Mouse (Mus musculus) heart, postnatal 14 days (tissue): Measurements from ENCODE around the gene Gm20388. TPM values are rescaled to one million over a fixed set of nuclear protein-coding genes. Genes with fewer than 3 reads are reported as not detected.

ENCODE experiments used
- DNase-seq, 2 experiments: peaks; one replicate each; pipeline ENCODE4 v3.0.0; 2021 to 2022
- intact Hi-C: fragments of 180-260 bp; cut with DNase I; formaldehyde crosslinking; loops from one replicate; pipeline ENCODE4 v1.15.1; 2025
- total RNA-seq, 2 experiments: library from RNA; stranded (reverse); gene quantifications; 2 replicates each; pipeline ENCODE4 v1.2.3; 2021

The Gm20388 gene
- total RNA-seq, 2 experiments from 2014 or later: 0.24 TPM; not detected in 1

- no peak for DNase-seq
- intact Hi-C loops: no loop called here
Measured at GRCm38 (mm10) chr8:122169446-122169845, 2258.8 kb downstream of the Gm20388 start.

- no peak for DNase-seq
- intact Hi-C loops: no loop called here
Measured at GRCm38 (mm10) chr8:122171823-122172222, 2261.2 kb downstream of the Gm20388 start.

- no peak for DNase-seq
- intact Hi-C loops: no loop called here
Measured at GRCm38 (mm10) chr8:122174133-122174930, 2263.7 kb downstream of the Gm20388 start.

- intact Hi-C loops: no loop called here
- DNase-seq: no peak
Measured at GRCm38 (mm10) chr8:122178392-122178890, 2267.8 kb downstream of the Gm20388 start.

GRCm38 (mm10) chr8:122179354-122179753 lies 2268.7 kb downstream of the Gm20388 start:
- intact Hi-C loops: no loop called here
- no peak for DNase-seq

GRCm38 (mm10) chr8:122180116-122180515 lies 2269.5 kb downstream of the Gm20388 start:
- no peak for DNase-seq
- intact Hi-C loops: loop anchor here (5.0 kb wide), 1 partner anchor 47 kb away; no protein-coding TSS in a partner anchor

GRCm38 (mm10) chr8:122181414-122181813 lies 2270.8 kb downstream of the Gm20388 start:
- peak in 1 of 2 experiments; percentile 12 for DNase-seq
- intact Hi-C loops: loop anchor here (5.0 kb wide), 1 partner anchor 46 kb away; no protein-coding TSS in a partner anchor

GRCm38 (mm10) chr8:122181991-122182390 lies 2271.3 kb downstream of the Gm20388 start:
- intact Hi-C loops: loop anchor here (5.0 kb wide), 1 partner anchor 45 kb away; no protein-coding TSS in a partner anchor
- DNase-seq: peak; percentile 45 to 48

GRCm38 (mm10) chr8:122186363-122186974 lies 2275.8 kb downstream of the Gm20388 start:
- intact Hi-C loops: no loop called here
- DNase-seq: no peak

- intact Hi-C loops: no loop called here
- no peak for DNase-seq
Measured at GRCm38 (mm10) chr8:122187271-122187670, 2276.6 kb downstream of the Gm20388 start.

- peak; percentile 38 to 51 for DNase-seq
- intact Hi-C loops: no loop called here
Measured at GRCm38 (mm10) chr8:122190349-122191053, 2279.9 kb downstream of the Gm20388 start.

GRCm38 (mm10) chr8:122191054-122191376 lies 2280.4 kb downstream of the Gm20388 start:
- DNase-seq: peak in 1 of 2 experiments; percentile 32

GRCm38 (mm10) chr8:122192771-122193170 lies 2282.1 kb downstream of the Gm20388 start:
- intact Hi-C loops: no loop called here
- no peak for DNase-seq

More at GRCm38 (mm10) chr8:122191054-122191376, 2280.4 kb downstream of the Gm20388 start:
- intact Hi-C loops: no loop called here

GRCm38 (mm10) chr8:122193521-122193920 lies 2282.9 kb downstream of the Gm20388 start:
- intact Hi-C loops: no loop called here
- DNase-seq: no peak

- intact Hi-C loops: no loop called here
- peak; percentile 71 to 79 for DNase-seq
Measured at GRCm38 (mm10) chr8:122194396-122194795, 2283.8 kb downstream of the Gm20388 start.

- intact Hi-C loops: loop anchor here (5.0 kb wide), 1 partner anchor 65 kb away; no protein-coding TSS in a partner anchor
Measured at GRCm38 (mm10) chr8:122197342-122197741, 2286.7 kb downstream of the Gm20388 start.

GRCm38 (mm10) chr8:122198378-122199025 lies 2287.9 kb downstream of the Gm20388 start:
- DNase-seq: peak in 1 of 2 experiments; percentile 49
- intact Hi-C loops: loop anchor here (5.0 kb wide), 1 partner anchor 64 kb away; no protein-coding TSS in a partner anchor

More at GRCm38 (mm10) chr8:122197342-122197741, 2286.7 kb downstream of the Gm20388 start:
- no peak for DNase-seq

- intact Hi-C loops: loop anchor here (5.0 kb wide), 1 partner anchor 63 kb away; no protein-coding TSS in a partner anchor
Measured at GRCm38 (mm10) chr8:122199191-122199590, 2288.6 kb downstream of the Gm20388 start.

GRCm38 (mm10) chr8:122199841-122200240 lies 2289.2 kb downstream of the Gm20388 start:
- DNase-seq: peak in 1 of 2 experiments; percentile 35

More at GRCm38 (mm10) chr8:122199191-122199590, 2288.6 kb downstream of the Gm20388 start:
- no peak for DNase-seq

GRCm38 (mm10) chr8:122211591-122211990 lies 2300.9 kb downstream of the Gm20388 start:
- no peak for DNase-seq
- intact Hi-C loops: no loop called here

More at GRCm38 (mm10) chr8:122199841-122200240, 2289.2 kb downstream of the Gm20388 start:
- intact Hi-C loops: loop anchor here (5.0 kb wide), 1 partner anchor 62 kb away; no protein-coding TSS in a partner anchor
